Mouse (Mus musculus) G1E-ER4 (cell line): ENCODE results near the gene Aloxe3. TPM values are rescaled to one million over a fixed set of nuclear protein-coding genes. Genes with fewer than 3 reads are reported as not detected.

Source experiments
- GATA1 ChIP-seq: IDR thresholded peaks from one replicate; pipeline ENCODE4 v1.8.0; 2012; ENCODE audit warnings: low read length, inconsistent platforms
- polyA plus RNA-seq: library from polyadenylated mRNA; stranded (reverse); fragments of >175 nt; gene quantifications from 2 replicates; pipeline ENCODE4 v1.2.3, GENCODE M21; 2012

Gene Aloxe3
- polyA plus RNA-seq, 1 experiment: not detected

DNA sequence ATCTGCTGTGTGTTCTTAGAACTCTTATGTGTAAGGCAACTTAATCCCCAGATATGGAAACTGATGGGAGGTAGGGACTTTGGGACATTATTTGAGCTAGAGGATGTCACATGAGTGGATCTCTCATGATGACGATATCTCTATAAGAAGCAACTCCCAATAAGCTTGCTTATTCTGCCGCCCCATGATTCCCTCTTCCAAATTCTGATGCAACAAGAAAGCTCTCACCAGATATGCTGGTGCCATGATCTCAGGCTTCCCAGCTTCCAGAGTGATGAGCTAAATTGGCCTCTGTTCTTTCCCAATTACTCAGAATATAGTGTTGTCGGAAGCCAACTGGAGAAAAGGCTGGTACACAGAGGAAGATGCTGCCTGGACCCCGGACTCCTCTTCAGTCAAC is 13.8 kb upstream of the Aloxe3 start:
- no peak for TF ChIP-seq GATA1

DNA sequence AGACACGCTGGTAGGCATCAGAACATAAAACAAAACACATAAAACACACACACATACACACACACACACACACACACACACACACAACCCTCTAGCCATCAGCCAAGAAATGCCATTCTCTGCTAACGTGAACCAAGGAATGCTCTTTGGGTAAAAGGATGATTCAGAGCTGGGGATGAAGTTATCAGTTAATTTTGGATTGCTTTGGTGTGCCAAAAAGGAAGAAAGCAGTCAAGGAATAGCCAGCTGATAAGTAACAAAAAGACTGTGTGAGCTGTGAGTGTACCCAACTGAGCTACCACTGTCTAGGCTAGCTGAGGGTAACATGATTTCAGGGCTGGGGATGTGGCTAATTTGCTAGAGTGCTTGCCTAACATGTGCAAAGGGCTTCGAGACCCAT is 11.7 kb upstream of the Aloxe3 start:
- TF ChIP-seq GATA1: no peak

DNA sequence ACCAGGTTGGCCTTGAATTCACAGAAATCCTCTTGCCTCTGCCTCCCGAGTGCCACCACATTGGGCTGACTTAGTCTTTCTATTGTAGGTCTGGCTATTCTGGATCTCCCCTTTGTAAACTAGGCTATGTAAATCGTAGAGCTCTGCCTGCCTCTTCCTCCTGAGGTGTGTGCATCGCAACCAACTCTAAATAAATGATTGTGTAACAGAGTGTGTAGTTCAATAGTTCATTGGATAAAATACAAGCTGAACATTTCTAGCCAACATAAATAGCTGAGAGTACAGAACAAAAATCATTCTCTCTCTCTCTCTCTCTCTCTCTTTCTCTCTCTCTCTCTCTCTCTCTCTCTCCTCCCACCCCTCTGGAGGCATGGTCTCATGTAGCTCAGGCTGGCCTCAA is 11.1 kb upstream of the Aloxe3 start:
- no peak for TF ChIP-seq GATA1

DNA sequence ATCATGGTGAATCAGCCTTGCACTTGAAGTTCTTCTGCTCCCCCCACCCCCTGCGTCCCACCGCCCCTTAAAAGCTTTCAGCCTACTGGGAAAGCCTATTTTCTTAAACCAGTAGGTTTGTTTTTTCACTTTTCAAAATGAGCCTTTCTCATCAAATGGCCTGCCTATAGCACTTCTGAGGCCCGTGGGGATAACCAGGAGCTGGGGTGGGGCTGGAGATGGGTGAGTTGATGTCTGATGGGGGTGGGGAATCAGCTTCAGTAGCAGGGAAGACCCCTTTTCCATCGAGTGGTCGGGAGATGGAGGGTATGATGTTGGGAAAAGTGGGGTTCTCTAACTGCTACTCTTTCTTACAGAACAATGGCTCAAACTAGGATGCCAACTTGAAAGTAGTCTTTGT is 8.9 kb upstream of the Aloxe3 start:
- no peak for TF ChIP-seq GATA1

DNA sequence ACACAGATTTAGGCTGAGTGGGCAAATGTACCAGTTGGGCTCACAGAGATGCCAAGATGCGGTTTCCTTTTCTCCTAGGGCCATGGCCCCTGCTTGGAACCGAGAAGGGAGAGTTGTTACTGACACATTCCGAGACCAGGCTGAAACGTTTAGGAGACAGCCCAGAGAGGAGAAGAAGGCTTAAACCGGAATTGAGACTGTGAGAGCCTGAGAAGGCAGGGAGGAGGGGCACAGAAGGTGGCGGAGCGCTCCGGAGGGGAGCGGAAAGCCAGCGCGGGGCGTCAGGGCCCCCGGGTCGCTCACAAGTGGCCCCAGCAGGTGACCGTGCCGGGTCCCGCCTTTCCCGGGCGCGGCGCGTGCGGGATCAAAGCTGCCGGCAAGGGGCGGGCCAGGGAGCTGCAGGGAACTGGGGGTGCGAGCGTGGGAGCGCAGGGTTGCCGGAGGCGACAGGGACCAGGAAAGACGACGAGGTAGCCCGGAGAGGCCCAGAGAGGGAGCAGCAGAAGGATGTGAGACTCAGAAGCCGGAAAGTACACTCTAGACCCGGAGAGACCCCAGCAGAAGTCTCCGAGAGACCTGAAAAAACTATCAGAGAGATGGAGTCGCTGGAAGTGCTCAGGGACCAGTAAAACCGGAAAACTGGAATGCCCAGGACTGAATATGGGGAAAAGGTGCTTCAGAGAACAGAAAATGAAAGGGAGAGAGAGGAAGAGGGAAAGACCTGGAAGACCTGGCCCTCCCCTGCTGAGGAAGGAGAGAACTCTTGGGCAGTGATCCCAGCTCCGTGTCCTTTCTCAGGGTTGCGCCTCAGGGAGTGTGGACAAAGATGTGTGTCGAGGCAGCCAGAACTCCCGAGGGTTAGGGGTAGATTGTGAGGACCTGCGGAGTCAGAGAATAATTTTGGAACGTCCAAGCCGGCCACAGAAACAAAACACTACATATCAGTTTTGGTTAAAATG is 7.7 kb upstream of the Aloxe3 start:
- TF ChIP-seq GATA1: no peak

DNA sequence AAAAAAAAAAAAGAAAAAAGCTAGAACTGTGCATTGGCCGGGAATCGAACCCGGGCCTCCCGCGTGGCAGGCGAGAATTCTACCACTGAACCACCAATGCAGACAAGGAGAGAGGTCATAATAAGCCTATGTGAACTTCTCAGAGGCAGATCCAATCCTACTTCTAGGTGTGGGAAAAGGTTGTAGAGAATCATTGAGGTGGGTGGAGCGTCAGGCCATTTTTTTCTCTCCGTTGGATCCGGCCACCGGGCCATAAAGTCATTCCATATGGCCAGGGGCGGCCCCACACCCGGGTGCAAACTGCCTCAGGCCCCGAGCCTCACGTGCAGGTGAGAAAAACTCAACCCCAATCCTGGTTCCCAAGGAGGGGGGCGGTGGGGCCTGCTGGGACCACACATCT is 6.9 kb upstream of the Aloxe3 start:
- no peak for TF ChIP-seq GATA1

DNA sequence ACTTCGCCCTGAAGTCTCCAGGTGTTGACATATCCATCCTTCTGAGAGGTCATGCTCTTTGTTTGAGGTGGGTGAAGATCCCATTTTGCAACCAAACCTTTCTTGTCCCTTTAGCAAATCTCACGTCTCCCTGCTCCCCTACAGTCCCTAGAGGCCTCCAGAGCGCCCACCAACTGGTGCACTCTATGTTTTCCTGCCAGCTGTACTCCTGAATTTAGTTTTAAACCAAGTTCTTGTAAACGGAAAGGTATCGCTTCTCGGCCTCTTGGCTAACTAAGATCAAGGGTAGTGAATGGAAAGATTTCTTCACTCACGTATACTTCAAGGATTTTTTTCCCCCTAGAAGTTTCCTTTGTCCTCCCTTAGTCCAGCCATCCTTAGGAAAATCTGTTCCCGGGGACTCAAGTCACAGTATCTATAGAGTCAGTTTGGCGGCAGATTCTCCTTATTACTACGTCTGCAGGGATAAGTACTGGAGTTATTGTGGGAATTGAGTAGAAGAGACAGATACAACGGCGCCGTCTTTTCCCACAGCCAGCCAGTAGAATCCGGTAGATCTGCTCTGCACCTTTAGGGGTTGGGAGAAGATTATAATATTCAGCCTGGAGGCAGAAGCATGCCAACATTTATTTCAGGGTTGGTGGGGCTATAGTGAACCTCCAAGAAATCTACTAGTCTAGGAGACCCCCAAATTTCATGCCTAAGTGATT is 6.1 kb upstream of the Aloxe3 start:
- TF ChIP-seq GATA1: no peak

DNA sequence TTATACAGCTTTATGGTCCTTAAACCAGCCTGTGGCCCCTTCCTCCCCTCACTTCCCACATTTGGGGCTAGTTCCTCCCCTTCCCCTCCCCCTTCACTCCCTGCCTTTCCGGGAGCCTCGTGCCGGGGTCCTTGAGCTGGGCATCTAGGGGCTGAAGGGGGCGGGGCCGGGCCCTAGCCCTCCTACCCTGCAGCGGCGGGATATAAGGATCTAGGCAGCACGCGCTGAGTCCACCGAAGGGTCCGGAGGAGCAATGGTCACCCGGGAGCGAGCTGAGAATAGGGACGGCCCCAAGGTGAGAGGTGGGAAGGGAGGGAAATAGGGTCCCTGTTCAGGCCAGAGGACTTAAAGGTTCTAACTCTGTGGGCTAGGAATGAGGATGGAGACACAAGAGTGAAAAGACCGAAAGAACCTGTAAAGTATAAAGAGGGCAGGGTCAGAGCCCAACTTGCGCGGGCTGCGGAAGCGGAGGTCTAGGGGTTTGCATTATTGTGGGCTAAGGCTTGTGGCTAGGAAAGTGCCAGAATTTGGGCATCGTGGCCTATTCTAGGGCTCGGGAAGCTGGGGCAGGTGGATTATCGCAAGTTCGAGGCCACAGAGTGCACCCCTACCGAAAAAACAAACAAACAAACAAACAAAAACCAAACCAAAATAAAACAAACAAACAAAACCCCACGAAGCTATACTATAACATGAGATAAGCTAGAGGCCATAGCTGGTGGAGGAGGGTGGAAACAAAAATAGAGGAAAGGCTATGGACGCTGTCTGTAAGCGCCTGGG is 5.3 kb upstream of the Aloxe3 start, which contains the start of gene Hes7:
Gene Hes7 (plus strand): TSS at position 184 of the 780 bp plus-strand sequence.
- TF ChIP-seq GATA1: no peak

DNA sequence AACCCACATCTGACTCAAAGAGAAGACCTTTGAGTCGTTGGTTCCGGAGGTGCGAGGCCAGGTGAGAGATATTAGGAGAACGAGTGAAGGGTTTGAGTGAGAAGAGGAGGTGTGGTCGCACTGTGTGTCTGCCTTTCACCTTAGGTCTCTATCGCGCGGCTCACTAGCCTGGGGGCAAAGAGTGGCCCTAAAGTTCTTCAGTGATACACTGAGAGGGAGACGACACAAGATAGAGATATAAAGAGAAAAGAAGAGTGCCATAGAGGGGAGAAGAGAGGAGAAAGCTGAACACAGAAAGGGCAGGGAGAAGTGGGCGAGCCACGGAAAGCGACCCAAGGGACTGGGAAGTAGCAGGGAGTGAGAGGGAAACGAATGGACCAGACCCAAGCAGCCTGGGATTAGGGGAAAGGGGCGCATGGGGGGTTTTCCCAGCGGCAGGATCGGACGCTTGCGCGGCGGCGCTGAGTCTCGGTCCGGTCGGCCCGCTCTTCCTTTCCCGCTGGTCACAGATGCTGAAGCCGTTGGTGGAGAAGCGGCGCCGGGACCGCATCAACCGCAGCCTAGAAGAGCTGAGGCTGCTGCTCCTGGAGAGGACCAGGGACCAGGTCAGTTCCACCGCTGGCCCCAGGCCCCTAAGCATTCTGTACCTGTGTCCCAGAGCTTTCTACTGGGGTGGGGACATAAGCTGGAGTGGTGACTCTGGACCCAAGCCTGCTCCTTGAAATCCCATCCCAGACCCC is 4.5 kb upstream of the Aloxe3 start:
- TF ChIP-seq GATA1: no peak

DNA sequence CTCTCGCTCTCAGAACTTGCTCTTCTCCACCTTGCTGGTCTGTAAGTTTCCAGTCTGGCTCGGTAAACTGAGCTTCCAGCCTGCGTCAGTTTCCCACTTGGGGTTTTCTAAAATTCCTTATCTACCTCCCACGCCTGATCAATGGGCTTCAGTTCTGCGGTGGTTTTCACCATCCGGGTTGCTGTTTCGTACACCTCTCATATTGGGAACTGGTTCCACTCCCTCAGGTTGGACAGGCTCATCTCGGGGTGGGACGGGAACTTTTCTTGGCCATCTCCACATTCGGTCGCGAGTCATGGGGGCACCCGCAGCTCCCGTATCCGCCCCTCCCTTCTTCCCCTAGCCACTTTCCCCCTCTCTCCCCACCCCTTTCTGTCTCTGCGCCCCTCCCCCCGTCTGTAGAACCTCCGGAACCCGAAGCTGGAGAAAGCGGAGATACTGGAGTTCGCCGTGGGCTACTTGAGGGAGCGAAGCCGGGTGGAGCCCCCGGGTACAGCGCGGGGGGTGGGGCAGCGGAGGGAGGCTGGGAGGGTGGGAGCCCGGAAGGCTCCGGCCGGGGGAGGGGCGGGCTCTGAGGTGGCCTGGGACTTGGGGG is 3.9 kb upstream of the Aloxe3 start:
- TF ChIP-seq GATA1: no peak

DNA sequence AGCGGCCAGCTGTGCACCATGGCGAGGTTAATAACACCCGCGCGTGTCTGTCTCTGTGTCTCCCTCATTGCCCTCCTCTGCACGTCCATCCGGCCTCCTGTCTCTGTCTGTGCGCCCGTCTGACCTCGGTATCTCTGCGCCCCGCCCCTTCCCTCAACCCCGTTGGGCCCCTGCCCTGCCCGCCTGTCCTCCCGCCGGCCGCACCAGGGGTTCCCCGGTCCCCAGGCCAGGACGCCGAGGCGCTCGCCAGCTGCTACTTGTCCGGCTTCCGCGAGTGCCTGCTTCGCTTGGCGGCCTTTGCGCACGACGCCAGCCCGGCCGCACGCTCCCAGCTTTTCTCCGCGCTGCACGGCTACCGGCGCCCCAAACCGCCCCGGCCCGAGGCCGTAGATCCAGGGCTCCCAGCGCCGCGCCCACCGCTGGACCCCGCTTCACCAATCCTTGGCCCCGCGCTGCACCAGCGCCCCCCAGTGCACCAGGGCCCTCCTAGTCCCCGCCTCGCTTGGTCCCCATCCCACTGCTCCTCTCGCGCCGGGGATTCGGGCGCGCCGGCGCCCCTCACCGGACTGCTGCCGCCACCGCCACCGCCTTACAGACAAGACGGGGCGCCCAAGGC is 3.3 kb upstream of the Aloxe3 start, which contains the start of gene 9130213A22Rik:
Gene 9130213A22Rik (minus strand): TSS at position 254 of the 616 bp plus-strand sequence.
- no peak for TF ChIP-seq GATA1

DNA sequence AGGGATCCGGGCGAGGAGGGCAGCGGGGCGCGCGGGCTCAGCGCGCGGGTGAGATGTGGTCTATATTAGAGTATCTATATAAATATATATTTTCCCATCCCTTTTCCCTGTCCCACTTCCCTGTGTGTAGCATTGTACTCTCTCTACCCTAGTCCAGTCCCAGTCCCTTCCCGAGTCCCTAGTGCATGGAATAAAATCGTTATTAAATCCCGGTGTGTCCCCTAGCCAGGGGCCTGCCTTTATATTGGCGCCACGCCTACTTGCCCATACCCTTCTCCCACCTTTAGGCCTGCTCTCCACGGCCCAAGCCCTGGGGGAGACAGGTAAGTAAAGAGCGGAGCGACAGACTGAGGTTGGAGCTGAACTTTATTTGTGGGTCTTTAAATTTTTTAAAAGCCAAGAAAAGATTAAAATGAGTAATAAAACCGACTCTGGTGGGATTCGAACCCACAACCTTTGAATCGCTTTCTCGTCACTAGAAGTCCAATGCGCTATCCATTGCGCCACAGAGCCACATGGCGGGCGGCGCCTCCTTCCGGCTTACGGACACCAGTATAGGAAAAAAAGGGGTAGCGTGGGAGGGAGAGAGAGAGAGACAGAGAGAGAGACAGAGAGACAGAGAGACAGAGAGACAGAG is 2.5 kb upstream of the Aloxe3 start:
- no peak for TF ChIP-seq GATA1

DNA sequence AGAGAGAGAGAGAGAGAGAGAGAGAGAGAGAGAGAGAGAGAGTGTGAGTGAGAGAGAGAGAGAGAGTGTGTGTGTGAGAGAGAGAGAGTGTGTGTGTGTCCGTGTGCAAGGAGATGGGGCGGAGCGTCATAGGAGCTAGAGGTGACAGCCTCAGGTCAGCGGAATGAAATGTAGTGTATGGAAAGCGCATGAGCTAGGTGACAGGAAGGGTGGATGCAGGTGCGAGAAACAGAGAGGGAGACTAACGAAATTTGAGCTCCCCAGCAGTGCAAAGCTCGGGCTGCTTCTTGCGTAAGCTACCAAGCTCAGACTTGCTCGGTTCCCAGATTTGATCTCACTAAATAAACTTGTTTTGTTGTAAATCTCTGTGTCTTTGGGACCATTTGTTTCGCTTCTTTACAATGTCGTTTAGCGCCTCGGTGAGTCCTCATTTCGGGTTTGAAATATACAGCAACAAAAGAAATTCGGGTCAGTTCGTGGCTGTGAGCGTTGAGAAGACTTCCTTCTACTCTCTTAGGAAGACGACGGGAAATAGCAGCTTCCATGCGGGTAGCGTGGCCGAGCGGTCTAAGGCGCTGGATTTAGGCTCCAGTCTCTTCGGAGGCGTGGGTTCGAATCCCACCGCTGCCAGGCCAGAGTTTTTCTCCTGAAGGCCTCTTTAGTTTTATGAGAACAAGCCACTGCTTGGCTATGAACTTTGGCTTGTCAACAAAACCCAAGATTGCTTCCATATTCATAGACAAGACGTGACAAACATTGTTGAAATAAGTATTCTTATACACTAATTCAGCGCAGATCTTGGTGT is 1.8 kb upstream of the Aloxe3 start:
- no peak for TF ChIP-seq GATA1

DNA sequence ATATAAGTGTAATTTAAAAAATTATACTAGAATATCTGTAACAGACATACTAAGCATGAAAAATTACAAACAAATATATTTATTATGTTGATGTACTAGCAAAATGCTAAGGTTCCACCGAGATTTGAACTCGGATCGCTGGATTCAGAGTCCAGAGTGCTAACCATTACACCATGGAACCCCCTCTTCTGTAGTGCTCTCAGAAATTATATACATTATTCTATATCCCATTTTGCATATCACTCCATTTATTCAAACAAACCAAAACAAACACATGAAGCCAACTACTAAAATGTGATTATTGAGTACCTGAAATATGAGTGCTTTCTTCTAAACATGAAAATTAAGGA is 1.2 kb upstream of the Aloxe3 start:
- no peak for TF ChIP-seq GATA1
